Mouse (Mus musculus) forebrain, postnatal 0 days (tissue): Measurements from ENCODE around the gene Tsc1. TPM values are rescaled to one million over a fixed set of nuclear protein-coding genes. Genes with fewer than 3 reads are reported as not detected.

Source experiments
- ATAC-seq: fragments of 200-750 bp; cut with Nextera tagmentation; 2 replicates; pipeline ENCODE4 v1.8.0; 2017; ENCODE audit warnings: mild to moderate bottlenecking, moderate library complexity
- DNase-seq: peaks from one replicate; pipeline ENCODE4 v3.0.0-alpha.2; 2015
- H3K27ac ChIP-seq: fragments of 300-500 bp; sonication (generic); 2 replicates; pipeline ENCODE4 v1.5.1; 2014; ENCODE audit warnings: low read depth, mild to moderate bottlenecking, antibody characterized with exemption, low read length, moderate library complexity, mixed read lengths
- H3K27me3 ChIP-seq: fragments of 300-500 bp; sonication (generic); 2 replicates; pipeline ENCODE4 v1.6.1; 2014; ENCODE audit warnings: mild to moderate bottlenecking, low read length, mixed read lengths; ENCODE audit not compliant: insufficient read depth
- H3K36me3 ChIP-seq: fragments of 300-500 bp; sonication (generic); 2 replicates; pipeline ENCODE4 v1.6.1; 2014; ENCODE audit warnings: mild to moderate bottlenecking, moderate library complexity; ENCODE audit not compliant: insufficient read depth
- H3K4me1 ChIP-seq: fragments of 300-500 bp; sonication (generic); 2 replicates; pipeline ENCODE4 v1.6.1; 2014; ENCODE audit warnings: antibody characterized with exemption; ENCODE audit not compliant: insufficient read depth
- H3K4me2 ChIP-seq: fragments of 300-500 bp; sonication (generic); 2 replicates; pipeline ENCODE4 v1.6.1; 2014; ENCODE audit warnings: low read depth, mild to moderate bottlenecking, moderate library complexity
- H3K4me3 ChIP-seq: fragments of 300-500 bp; sonication (generic); 2 replicates; pipeline ENCODE4 v1.5.1; 2014; ENCODE audit warnings: low read depth, low read length, mixed read lengths
- H3K9ac ChIP-seq: fragments of 300-500 bp; sonication (generic); 2 replicates; pipeline ENCODE4 v1.6.1; 2014; ENCODE audit warnings: mild to moderate bottlenecking
- H3K9me3 ChIP-seq: fragments of 300-500 bp; sonication (generic); 2 replicates; pipeline ENCODE4 v1.6.1; 2016; ENCODE audit warnings: low read length
- CTCF ChIP-seq: sonication (generic); IDR thresholded peaks from 2 replicates; pipeline ENCODE4 v1.5.1; 2016; ENCODE audit warnings: antibody characterized with exemption, control low read depth, low read depth
- WGBS: fragments of 180-500 bp; shearing (Covaris S2); extraction: QIAGEN DNeasy Blood & Tissue Kit; methylation state at CpG from one replicate; pipeline ENCODE4 v1.1.7; 2014; 5-methylcytosine and 5-hydroxymethylcytosine counted together
- polyA plus RNA-seq: library from polyadenylated mRNA; unstranded; fragments of >200 nt; fragmentation: Nextera tagmentation; extraction: Ambion mirVana; gene quantifications from 2 replicates; pipeline ENCODE4 v1.2.1, GENCODE M21; 2015
- total RNA-seq: library from RNA; depleted of rRNA; stranded (reverse); fragments of >200 nt; gene quantifications from 2 replicates; pipeline ENCODE4 v1.2.3, GENCODE M21; 2014

Gene Tsc1
- total and polyA plus RNA-seq, 2 experiments from 2014 or later, result 16.8 to 43.4 TPM

- no peak for TF ChIP-seq CTCF
- no peak overlapping the region for H3K4me3 ChIP-seq
- ATAC-seq (no peak), DNase-seq (no peak)
- H3K36me3 ChIP-seq, result no peaks in the 10 kb centered on the region; the same call in 1 of the 2 replicates
- no peak overlapping the region for H3K27ac ChIP-seq
- no peaks in the 10 kb centered on the region for H3K9me3 ChIP-seq
- no peaks in the 10 kb centered on the region for H3K27me3 ChIP-seq
- H3K9ac ChIP-seq, result no peak overlapping the region
- no peak overlapping the region for H3K4me2 ChIP-seq
- WGBS, result 51% methylated on average over 10 of the region's 10 CpGs
- H3K4me1 ChIP-seq, result no peaks in the 10 kb centered on the region
These were observed 33.5 kb upstream of the Tsc1 start for GRCm38 (mm10) chr2:28607341-28608165.

GRCm38 (mm10) chr2:28609851-28610250, 31.2 kb upstream of the Tsc1 start:
- no peaks in the 10 kb centered on the region for H3K27me3 ChIP-seq
- H3K4me1 ChIP-seq, result no peaks in the 10 kb centered on the region
- no peaks in the 10 kb centered on the region for H3K9me3 ChIP-seq
- 89% methylated on average over 10 of the region's 10 CpGs for WGBS
- ATAC-seq, result no peak
- DNase-seq, result no peak
- H3K4me2 ChIP-seq, result no peak overlapping the region
- H3K4me3 ChIP-seq, result no peak overlapping the region
- no peak overlapping the region for H3K9ac ChIP-seq
- TF ChIP-seq CTCF, result no peak
- no peaks in the 10 kb centered on the region; the same call in 1 of the 2 replicates for H3K36me3 ChIP-seq
- no peak overlapping the region for H3K27ac ChIP-seq

GRCm38 (mm10) chr2:28610716-28611406, 30.2 kb upstream of the Tsc1 start:
- H3K27ac ChIP-seq, result no peak overlapping the region
- DNase-seq, result peak; percentile 2
- 61% methylated on average over 12 of the region's 12 CpGs for WGBS

GRCm38 (mm10) chr2:28611407-28611787, 29.6 kb upstream of the Tsc1 start:
- Histone ChIP-seq H3K36me3 (no peaks in the 10 kb centered on the region; the same call in 1 of the 2 replicates), H3K9me3 (no peaks in the 10 kb centered on the region), H3K27ac (no peak overlapping the region), H3K4me3 (no peak overlapping the region), H3K4me2 (no peak overlapping the region), H3K27me3 (no peaks in the 10 kb centered on the region), H3K4me1 (no peaks in the 10 kb centered on the region), H3K9ac (no peak overlapping the region)
- no peak for TF ChIP-seq CTCF
- ATAC-seq (no peak), DNase-seq (no peak)
- WGBS, result 89% methylated on average over 17 of the region's 17 CpGs

More at GRCm38 (mm10) chr2:28610716-28611406, 30.2 kb upstream of the Tsc1 start:
- Histone ChIP-seq H3K36me3 (no peaks in the 10 kb centered on the region; the same call in 1 of the 2 replicates), H3K9ac (no peak overlapping the region), H3K4me3 (no peak overlapping the region), H3K27me3 (no peaks in the 10 kb centered on the region), H3K9me3 (no peaks in the 10 kb centered on the region), H3K4me1 (no peaks in the 10 kb centered on the region), H3K4me2 (no peak overlapping the region)
- ATAC-seq, result no peak
- no peak for TF ChIP-seq CTCF

- DNase-seq (no peak), ATAC-seq (no peak)
- no peak for TF ChIP-seq CTCF
- no peak overlapping the region for H3K27ac ChIP-seq
- 64% methylated on average over 10 of the region's 10 CpGs for WGBS
- H3K4me1 ChIP-seq, result no peaks in the 10 kb centered on the region
- no peak overlapping the region for H3K9ac ChIP-seq
- H3K9me3 ChIP-seq, result no peaks in the 10 kb centered on the region
- H3K4me3 ChIP-seq, result no peak overlapping the region
- no peaks in the 10 kb centered on the region for H3K36me3 ChIP-seq
- no peaks in the 10 kb centered on the region for H3K27me3 ChIP-seq
- no peak overlapping the region for H3K4me2 ChIP-seq
These were observed 28.5 kb upstream of the Tsc1 start for GRCm38 (mm10) chr2:28612436-28613063.

GRCm38 (mm10) chr2:28613599-28613998, 27.4 kb upstream of the Tsc1 start:
- 89% methylated on average over 10 of the region's 10 CpGs for WGBS
- H3K9me3 ChIP-seq, result no peaks in the 10 kb centered on the region
- no peak overlapping the region for H3K9ac ChIP-seq
- H3K4me2 ChIP-seq, result no peak overlapping the region
- H3K36me3 ChIP-seq, result no peaks in the 10 kb centered on the region
- no peak for ATAC-seq
- DNase-seq, result no peak
- H3K27ac ChIP-seq, result no peak overlapping the region
- H3K4me1 ChIP-seq, result no peaks in the 10 kb centered on the region
- no peak overlapping the region for H3K4me3 ChIP-seq
- TF ChIP-seq CTCF, result no peak
- H3K27me3 ChIP-seq, result no peaks in the 10 kb centered on the region
